Mouse (Mus musculus) embryonic facial prominence, embryonic 14.5 days (tissue): ENCODE data around the gene Slc6a21. TPM values are rescaled to one million over a fixed set of nuclear protein-coding genes. Genes with fewer than 3 reads are reported as not detected.

ENCODE experiments used
- ATAC-seq: fragments of 200-750 bp; cut with Nextera tagmentation; 2 replicates; pipeline ENCODE4 v1.8.0; 2017; ENCODE audit warnings: low read depth, moderate number of reproducible peaks, moderate TSS enrichment
- DNase-seq: peaks from one replicate; pipeline ENCODE4 v3.0.0-alpha.2; 2015; ENCODE audit warnings: low spot score
- H3K27ac ChIP-seq: fragments of 300-500 bp; sonication (generic); replicated peaks from 2 replicates; pipeline ENCODE4 v1.5.1; 2014; ENCODE audit warnings: low read depth, mild to moderate bottlenecking, low read length, moderate library complexity
- H3K27me3 ChIP-seq: fragments of 300-500 bp; sonication (generic); replicated peaks from 2 replicates; pipeline ENCODE4 v1.6.1; 2014; ENCODE audit warnings: low read length; ENCODE audit not compliant: control insufficient read depth, insufficient read depth
- H3K36me3 ChIP-seq: fragments of 300-500 bp; sonication (generic); 2 replicates; pipeline ENCODE4 v1.6.1; 2014; ENCODE audit warnings: low read length, mixed read lengths; ENCODE audit not compliant: control insufficient read depth, insufficient read depth
- H3K4me1 ChIP-seq: fragments of 300-500 bp; sonication (generic); 2 replicates; pipeline ENCODE4 v1.6.1; 2014; ENCODE audit warnings: antibody characterized with exemption, low read length; ENCODE audit not compliant: control insufficient read depth, insufficient read depth
- H3K4me2 ChIP-seq: fragments of 300-500 bp; sonication (generic); 2 replicates; pipeline ENCODE4 v1.6.1; 2014; ENCODE audit warnings: low read depth, mild to moderate bottlenecking, low read length, moderate library complexity, mixed read lengths
- H3K4me3 ChIP-seq: fragments of 300-500 bp; sonication (generic); 2 replicates; pipeline ENCODE4 v1.5.1; 2014; ENCODE audit warnings: low read depth, mild to moderate bottlenecking, low read length
- H3K9ac ChIP-seq: fragments of 300-500 bp; sonication (generic); 2 replicates; pipeline ENCODE4 v1.6.1; 2014; ENCODE audit warnings: low read depth, mild to moderate bottlenecking, low read length, moderate library complexity, mixed read lengths
- H3K9me3 ChIP-seq: fragments of 300-500 bp; sonication (generic); 2 replicates; pipeline ENCODE4 v1.6.1; 2016; ENCODE audit warnings: low read length; ENCODE audit not compliant: control insufficient read depth
- WGBS: fragments of 180-500 bp; shearing (Covaris S2); extraction: QIAGEN DNeasy Blood & Tissue Kit; methylation state at CpG from one replicate; pipeline ENCODE4 v1.1.7; 2014; 5-methylcytosine and 5-hydroxymethylcytosine counted together
- polyA plus RNA-seq: library from polyadenylated mRNA; unstranded; fragments of >200 nt; fragmentation: Nextera tagmentation; extraction: Ambion mirVana; gene quantifications from 2 replicates; pipeline ENCODE4 v1.2.1, GENCODE M21; 2014

Slc6a21 gene
- polyA plus RNA-seq, 1 experiment from 2014 or later, result not detected

GRCm38 (mm10) chr7:45263006-45263607, 14.2 kb upstream of the Slc6a21 start:
- H3K27ac ChIP-seq, result no peak overlapping the region

GRCm38 (mm10) chr7:45264348-45264747, 13.0 kb upstream of the Slc6a21 start:
- 75% methylated on average over 3 of the region's 3 CpGs for WGBS
- H3K9me3 ChIP-seq, result no peaks in the 10 kb centered on the region
- H3K4me1 ChIP-seq, result no peaks in the 10 kb centered on the region
- DNase-seq (no peak), ATAC-seq (no peak)
- no peak overlapping the region for H3K4me3 ChIP-seq
- H3K9ac ChIP-seq, result no peak overlapping the region
- H3K4me2 ChIP-seq, result no peak overlapping the region
- no peak overlapping the region for H3K27ac ChIP-seq
- no peaks in the 10 kb centered on the region for H3K27me3 ChIP-seq
- H3K36me3 ChIP-seq, result no peaks in the 10 kb centered on the region

More at GRCm38 (mm10) chr7:45263006-45263607, 14.2 kb upstream of the Slc6a21 start:
- Histone ChIP-seq H3K36me3 (no peaks in the 10 kb centered on the region), H3K4me2 (no peak overlapping the region), H3K9me3 (no peaks in the 10 kb centered on the region), H3K4me3 (no peak overlapping the region), H3K27me3 (no peaks in the 10 kb centered on the region), H3K4me1 (no peaks in the 10 kb centered on the region), H3K9ac (no peak overlapping the region)
- 37% methylated on average over 7 of the region's 7 CpGs for WGBS
- peak; percentile 16 for DNase-seq
- peak; percentile 60 for ATAC-seq

- Histone ChIP-seq H3K9me3 (no peaks in the 10 kb centered on the region), H3K4me1 (no peaks in the 10 kb centered on the region), H3K9ac (no peak overlapping the region), H3K4me3 (no peak overlapping the region), H3K27ac (no peak overlapping the region), H3K4me2 (no peak overlapping the region), H3K27me3 (no peaks in the 10 kb centered on the region), H3K36me3 (no peaks in the 10 kb centered on the region)
- ATAC-seq, result no peak
- WGBS, result 79% methylated on average over 1 of the region's 1 CpGs
- no peak for DNase-seq
Measured at GRCm38 (mm10) chr7:45265518-45265917, 11.8 kb upstream of the Slc6a21 start.

- 77% methylated on average over 10 of the region's 10 CpGs for WGBS
- H3K4me2 ChIP-seq, result no peak overlapping the region
- H3K27me3 ChIP-seq, result peaks cover 6% of the 10 kb centered on the region
Measured at GRCm38 (mm10) chr7:45272786-45273412, 4.4 kb upstream of the Slc6a21 start.

GRCm38 (mm10) chr7:45273672-45274071, 3.6 kb upstream of the Slc6a21 start:
- DNase-seq (no peak), ATAC-seq (no peak)
- peaks cover 6% of the 10 kb centered on the region for H3K27me3 ChIP-seq
- H3K27ac ChIP-seq, result no peak overlapping the region
- no peaks in the 10 kb centered on the region for H3K9me3 ChIP-seq
- no peak overlapping the region for H3K4me3 ChIP-seq
- H3K4me2 ChIP-seq, result no peak overlapping the region
- no peaks in the 10 kb centered on the region for H3K36me3 ChIP-seq
- WGBS, result 92% methylated on average over 8 of the region's 8 CpGs
- no peak overlapping the region for H3K9ac ChIP-seq
- no peaks in the 10 kb centered on the region for H3K4me1 ChIP-seq

More at GRCm38 (mm10) chr7:45272786-45273412, 4.4 kb upstream of the Slc6a21 start:
- Histone ChIP-seq H3K4me3 (no peak overlapping the region), H3K36me3 (no peaks in the 10 kb centered on the region), H3K27ac (no peak overlapping the region), H3K9me3 (no peaks in the 10 kb centered on the region), H3K4me1 (no peaks in the 10 kb centered on the region), H3K9ac (no peak overlapping the region)
- ATAC-seq (no peak), DNase-seq (no peak)

- Histone ChIP-seq H3K36me3 (no peaks in the 10 kb centered on the region), H3K4me2 (no peak overlapping the region), H3K4me3 (no peak overlapping the region), H3K27me3 (no peaks in the 10 kb centered on the region), H3K9me3 (no peaks in the 10 kb centered on the region), H3K9ac (no peak overlapping the region), H3K4me1 (no peaks in the 10 kb centered on the region), H3K27ac (no peak overlapping the region)
- ATAC-seq (no peak), DNase-seq (no peak)
- 85% methylated on average over 13 of the region's 13 CpGs for WGBS
Measured at GRCm38 (mm10) chr7:45286486-45286885, 9.2 kb downstream of the Slc6a21 start.

- Histone ChIP-seq H3K36me3 (no peaks in the 10 kb centered on the region), H3K4me3 (no peak overlapping the region), H3K9me3 (no peaks in the 10 kb centered on the region), H3K27me3 (no peaks in the 10 kb centered on the region), H3K4me1 (no peaks in the 10 kb centered on the region), H3K4me2 (no peak overlapping the region), H3K27ac (no peak overlapping the region), H3K9ac (no peak overlapping the region)
- DNase-seq (no peak), ATAC-seq (no peak)
- WGBS, result 75% methylated on average over 1 of the region's 1 CpGs
Measured at GRCm38 (mm10) chr7:45296626-45297025, 19.3 kb downstream of the Slc6a21 start.

- Histone ChIP-seq H3K27ac (no peak overlapping the region), H3K36me3 (no peaks in the 10 kb centered on the region), H3K27me3 (no peaks in the 10 kb centered on the region), H3K4me2 (no peak overlapping the region), H3K4me3 (no peak overlapping the region), H3K4me1 (no peaks in the 10 kb centered on the region), H3K9ac (no peak overlapping the region), H3K9me3 (no peaks in the 10 kb centered on the region)
- ATAC-seq (no peak), DNase-seq (no peak)
- 64% methylated on average over 3 of the region's 3 CpGs for WGBS
Measured at GRCm38 (mm10) chr7:45297563-45297962, 20.2 kb downstream of the Slc6a21 start.

- ATAC-seq, result peak; percentile 90
- WGBS, result 12% methylated on average over 5 of the region's 5 CpGs
- no peak overlapping the region for H3K9ac ChIP-seq
Measured at GRCm38 (mm10) chr7:45299752-45300151, 22.4 kb downstream of the Slc6a21 start.

More at GRCm38 (mm10) chr7:45299752-45300151, 22.4 kb downstream of the Slc6a21 start:
- Histone ChIP-seq H3K4me3 (no peak overlapping the region), H3K36me3 (peaks cover 17% of the 10 kb centered on the region; the same call in 1 of the 2 replicates), H3K9me3 (no peaks in the 10 kb centered on the region), H3K27me3 (no peaks in the 10 kb centered on the region), H3K4me1 (no peaks in the 10 kb centered on the region), H3K4me2 (no peak overlapping the region), H3K27ac (no peak overlapping the region)
- peak; percentile 84 for DNase-seq
